Mouse (Mus musculus) kidney, adult 2 months (tissue): ENCODE results near the gene Peak1.

Source experiments
- CTCF ChIP-seq: fragments of 200-500 bp; conservative IDR thresholded peaks from 2 replicates; pipeline ENCODE4 v1.5.1; 2011; ENCODE audit warnings: low read depth, mild to moderate bottlenecking, control low read depth, low read length, moderate library complexity, mixed read lengths; ENCODE audit not compliant: insufficient read depth, insufficient read length
- POLR2A ChIP-seq: fragments of 200-500 bp; IDR thresholded peaks from one replicate; pipeline ENCODE4 v1.6.1; 2011; ENCODE audit warnings: low read depth, low read length, control low read depth

- no peak for TF ChIP-seq CTCF
- no peak for TF ChIP-seq POLR2A
These were observed 96.6 kb downstream of the Peak1 start for GRCm38 (mm10) chr9:56321291-56321690.
